Comparison of ENCODE assay signal across 9 mouse cellular contexts in the genomic region with DNA sequence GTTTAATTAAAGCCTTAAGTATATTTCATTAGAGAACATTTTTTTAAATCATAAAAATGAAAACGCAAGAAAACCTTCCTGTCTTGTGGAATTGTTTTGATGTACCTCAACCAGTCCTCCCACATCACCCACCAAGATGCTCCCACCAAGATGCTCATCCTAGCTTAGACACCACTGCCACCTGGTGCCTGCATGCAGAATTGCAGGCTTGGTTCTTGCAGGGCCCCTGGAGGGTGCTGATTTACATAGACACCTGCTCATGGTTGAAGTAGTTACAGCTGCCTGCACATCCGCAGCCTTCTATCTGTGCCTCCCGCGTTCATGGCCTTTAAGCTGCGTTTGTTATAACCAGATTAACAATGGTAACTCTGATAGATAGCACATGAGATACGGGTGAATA.
A peak's percentile ranks its signal among the peaks of the same experiment; 100 is the strongest.
DNase-seq lines count a peak whose midpoint lies in the region; ATAC-seq and TF ChIP-seq lines count a peak whose summit lies in the region.
"Had no signal": no experiment of that assay in that cellular context is flagged by ENCODE, and none has a peak within 500 bp of the region (broad histone marks: within the 10 kb centered on the region; RNA-seq: fewer than 3 reads in every experiment).

No protein-coding gene starts in this region.

- no peaks in the 10 kb centered on the region for H3K36me3 ChIP-seq in spleen, adult 2 months (ENCODE audit: control insufficient read depth, insufficient read depth, low read length)
- H3K36me3 ChIP-seq in limb, embryonic 14.5 days (ENCODE audit: control insufficient read depth, insufficient read depth, low read length): no peaks in the 10 kb centered on the region

- H3K4me2 ChIP-seq in limb, embryonic 14.5 days (replicated peaks; ENCODE audit: low read depth, low read length, severe bottlenecking): no peak overlapping the region

- H3K9me3 ChIP-seq in limb, embryonic 14.5 days (ENCODE audit: control insufficient read depth, low read length): no peaks in the 10 kb centered on the region

- no peak for ATAC-seq in limb, embryonic 14.5 days (ENCODE audit: low FRiP score, low read depth)
- ATAC-seq in erythroblast, adult 5-6 weeks (replicated peaks; ENCODE audit: low FRiP score, poor library complexity, severe bottlenecking): no peak

- H3K27me3 ChIP-seq in spleen, adult 2 months (ENCODE audit: control insufficient read depth, insufficient read depth, low read length): no peaks in the 10 kb centered on the region
- H3K27me3 ChIP-seq in limb, embryonic 14.5 days (ENCODE audit: control insufficient read depth, insufficient read depth, low read length): no peaks in the 10 kb centered on the region

- DNase-seq in spleen, adult 2 months (ENCODE audit: low read depth in 1 of 2, low spot score in 2 of 2): peak in 1 of 2 experiments; percentile 7
- no peak for DNase-seq in spleen, adult 12 weeks (ENCODE audit: low spot score)
- peak; percentile 38 for DNase-seq in cerebellum, adult 8-10 months
- peak; percentile 66 to 73 for DNase-seq in frontal cortex, postnatal 14 days (ENCODE audit: low spot score in 2 of 2)
- peak; percentile 17 to 40 for DNase-seq in kidney, adult 8-10 months
- DNase-seq in limb, embryonic 14.5 days (ENCODE audit: low spot score): peak; percentile 59
- DNase-seq in right cerebral cortex, adult 18-20 months: peak; percentile 67

- no peak overlapping the region for H3K27ac ChIP-seq in spleen, adult 2 months (ENCODE audit: insufficient read depth, low read length)
- H3K27ac ChIP-seq in limb, embryonic 14.5 days (replicated peaks; ENCODE audit: low read depth, low read length): no peak overlapping the region

- TF ChIP-seq CTCF in spleen, adult 2 months (IDR thresholded peaks at IDR 0.05; ENCODE audit: extremely low read depth, insufficient read depth, insufficient read length, insufficient replicate concordance): peak; percentile 21; the same call in 1 of the 2 replicates

- no peak overlapping the region for H3K4me3 ChIP-seq in spleen, adult 2 months (ENCODE audit: extremely low read depth, insufficient read depth, insufficient read length)
- H3K4me3 ChIP-seq in limb, embryonic 14.5 days (replicated peaks; ENCODE audit: low read length): no peak overlapping the region
- H3K4me3 ChIP-seq: erythroblast, embryonic 14.5 days had no signal

- WGBS in spleen, adult 2 months: 35% methylated on average over 6 of the region's 6 CpGs
- WGBS in limb, embryonic 14.5 days: 27% methylated on average over 6 of the region's 6 CpGs

- no peak overlapping the region for H3K9ac ChIP-seq in limb, embryonic 14.5 days (ENCODE audit: low read depth, low read length, severe bottlenecking)

- no peak for TF ChIP-seq POLR2A in spleen, adult 2 months (IDR thresholded peaks at IDR 0.05; ENCODE audit: low read depth, low read length)
- TF ChIP-seq POLR2A in limb, embryonic 14.5 days (IDR thresholded peaks at IDR 0.05; ENCODE audit: borderline replicate concordance, extremely low read depth, insufficient read depth, insufficient read length): no peak

- H3K4me1 ChIP-seq in spleen, adult 2 months (ENCODE audit: control insufficient read depth, insufficient read depth, insufficient read length): no peaks in the 10 kb centered on the region
- peaks cover 7% of the 10 kb centered on the region; the same call in 1 of the 2 replicates for H3K4me1 ChIP-seq in limb, embryonic 14.5 days (ENCODE audit: control insufficient read depth, insufficient read depth, low read length)
